Mouse (Mus musculus) adrenal gland, postnatal 14 days (tissue): Measurements from ENCODE around the gene Trip6. TPM values are rescaled to one million over a fixed set of nuclear protein-coding genes. Genes with fewer than 3 reads are reported as not detected.
A peak's percentile ranks its signal among the peaks of the same experiment; 100 is the strongest.
"Not testable (repeated sequence)": the region's sequence is repeated elsewhere in the genome, so short reads cannot be mapped to it uniquely, and the experiment has no call there.

Source experiments
- DNase-seq: peaks from one replicate; pipeline ENCODE4 v3.0.0; 2021; ENCODE audit warnings: mixed read lengths
- total RNA-seq: library from RNA; stranded (reverse); gene quantifications from 2 replicates; pipeline ENCODE4 v1.2.3, GENCODE M21; 2021

The Trip6 gene
- total RNA-seq, 1 experiment from 2014 or later = 34.7 TPM

- DNase-seq = peak; percentile 78
These were observed 13.0 kb downstream of the Trip6 start for GRCm38 (mm10) chr5:137301253-137301652.

- DNase-seq = no peak
These were observed 15.0 kb downstream of the Trip6 start for GRCm38 (mm10) chr5:137299240-137299639.

- DNase-seq = no peak
These were observed 17.1 kb downstream of the Trip6 start for GRCm38 (mm10) chr5:137297126-137297525.

DNA sequence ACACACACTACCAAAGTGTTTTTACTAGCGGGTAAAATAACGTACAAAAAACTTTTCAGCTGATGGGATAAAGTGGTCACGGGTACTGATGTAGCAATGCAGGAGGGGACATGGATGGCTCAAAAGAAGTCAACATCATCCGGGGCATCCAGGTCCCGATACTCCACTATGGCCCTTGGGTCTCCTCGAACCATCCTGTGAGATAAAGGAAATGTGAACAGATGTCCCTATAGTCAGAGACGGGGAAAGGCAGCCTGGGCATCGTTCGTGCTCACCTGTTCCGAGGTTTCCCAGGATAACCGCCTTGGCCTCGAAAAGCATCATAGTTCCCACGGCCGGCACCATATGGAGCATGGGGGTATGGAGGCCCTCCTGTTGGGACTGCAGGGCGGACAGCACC, 18.5 kb downstream of the Trip6 start:
- no peak for DNase-seq

- no peak for DNase-seq
These were observed 18.9 kb downstream of the Trip6 start for GRCm38 (mm10) chr5:137295296-137295695.

DNA sequence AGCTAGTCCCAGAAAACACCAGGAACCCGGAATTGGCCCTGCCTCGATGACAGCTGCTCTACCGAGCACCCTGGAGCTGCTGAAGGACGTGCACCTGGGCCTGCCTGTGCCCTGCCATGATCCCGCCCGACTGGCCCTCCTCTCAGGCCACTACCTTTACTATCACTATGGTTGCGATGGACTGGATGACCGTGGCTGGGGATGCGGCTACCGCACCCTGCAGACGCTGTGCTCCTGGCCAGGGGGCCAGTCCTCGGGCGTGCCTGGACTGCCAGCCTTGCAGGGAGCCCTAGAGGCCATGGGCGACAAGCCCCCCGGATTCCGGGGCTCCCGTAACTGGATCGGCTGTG, 19.5 kb downstream of the Trip6 start:
- no peak for DNase-seq

DNA sequence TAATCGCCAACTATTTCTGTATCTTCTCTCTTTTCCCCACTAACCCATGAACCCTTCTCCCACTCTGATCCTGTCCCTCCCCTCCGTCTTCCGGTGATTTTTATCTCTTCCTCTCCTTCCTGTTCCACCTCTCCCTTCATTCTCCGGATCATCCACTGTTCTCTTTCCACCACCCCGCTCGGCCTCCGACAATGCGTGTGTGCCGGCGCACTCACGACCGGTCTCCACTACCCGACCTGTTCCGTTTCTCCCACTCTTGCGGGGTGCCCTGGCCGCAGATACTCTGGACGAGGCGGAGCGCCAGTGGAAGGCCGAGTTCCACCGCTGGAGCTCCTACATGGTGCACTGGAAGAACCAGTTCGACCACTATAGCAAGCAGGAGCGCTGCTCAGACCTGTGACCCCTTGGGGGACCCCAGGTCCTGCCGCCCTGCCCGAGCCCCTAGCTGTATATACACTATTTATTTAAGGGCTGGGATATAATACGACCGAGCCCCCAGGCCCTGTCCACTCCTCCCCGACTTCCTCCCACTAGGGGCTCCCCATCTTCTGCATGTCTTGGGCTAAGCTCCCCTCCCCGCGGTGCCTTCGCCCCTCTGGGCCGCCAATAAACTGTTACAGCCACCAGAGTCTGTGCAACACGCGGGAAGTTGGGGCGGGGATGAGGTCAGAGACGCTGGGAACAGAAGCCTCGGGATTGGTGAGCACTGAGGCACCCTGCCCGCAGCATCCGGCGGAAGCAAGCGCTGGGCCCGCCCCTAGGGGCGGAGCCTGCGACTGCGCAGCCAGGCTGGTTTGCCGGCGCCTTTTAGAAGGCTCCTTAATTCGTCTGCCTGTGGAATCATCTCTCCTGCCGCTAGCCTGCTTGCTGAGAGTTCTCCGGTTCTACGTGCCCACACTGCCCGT, 20.1 kb downstream of the Trip6 start, which contains the start of gene Ufsp1:
Gene Ufsp1 (plus strand): TSS at position 791 of the 905 bp plus-strand sequence.
- peak; percentile 98 for DNase-seq

- DNase-seq = peak; percentile 91
These were observed 20.9 kb downstream of the Trip6 start for GRCm38 (mm10) chr5:137293282-137293681.

DNA sequence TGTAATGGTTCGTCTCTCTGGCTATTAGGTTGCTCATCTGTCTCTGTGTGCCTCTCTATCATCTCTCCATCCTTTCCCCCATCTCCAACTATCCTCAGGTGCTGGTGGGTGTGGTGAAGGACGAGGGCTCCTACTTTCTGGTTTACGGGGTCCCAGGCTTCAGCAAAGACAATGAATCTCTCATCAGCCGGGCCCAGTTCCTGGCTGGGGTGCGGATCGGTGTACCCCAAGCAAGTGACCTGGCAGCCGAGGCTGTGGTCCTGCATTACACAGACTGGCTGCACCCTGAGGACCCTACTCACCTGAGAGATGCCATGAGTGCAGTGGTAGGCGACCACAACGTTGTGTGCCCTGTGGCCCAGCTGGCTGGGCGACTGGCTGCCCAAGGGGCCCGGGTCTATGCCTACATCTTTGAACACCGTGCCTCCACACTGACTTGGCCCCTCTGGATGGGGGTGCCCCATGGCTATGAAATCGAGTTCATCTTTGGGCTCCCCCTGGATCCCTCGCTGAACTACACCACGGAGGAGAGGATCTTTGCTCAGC, 22.8 kb downstream of the Trip6 start:
- no peak for DNase-seq

DNA sequence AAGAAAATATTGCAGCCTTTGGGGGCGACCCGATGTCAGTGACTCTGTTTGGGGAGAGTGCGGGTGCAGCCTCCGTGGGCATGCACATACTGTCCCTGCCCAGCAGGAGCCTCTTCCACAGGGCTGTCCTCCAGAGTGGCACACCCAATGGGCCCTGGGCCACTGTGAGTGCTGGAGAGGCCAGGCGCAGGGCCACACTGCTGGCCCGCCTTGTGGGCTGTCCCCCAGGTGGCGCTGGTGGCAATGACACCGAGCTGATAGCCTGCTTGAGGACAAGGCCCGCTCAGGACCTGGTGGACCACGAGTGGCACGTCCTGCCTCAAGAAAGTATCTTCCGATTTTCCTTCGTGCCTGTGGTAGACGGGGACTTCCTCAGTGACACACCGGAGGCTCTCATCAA, 23.5 kb downstream of the Trip6 start:
- DNase-seq = peak; percentile 82

- no peak for DNase-seq
These were observed 24.4 kb downstream of the Trip6 start for GRCm38 (mm10) chr5:137289591-137290365.

DNA sequence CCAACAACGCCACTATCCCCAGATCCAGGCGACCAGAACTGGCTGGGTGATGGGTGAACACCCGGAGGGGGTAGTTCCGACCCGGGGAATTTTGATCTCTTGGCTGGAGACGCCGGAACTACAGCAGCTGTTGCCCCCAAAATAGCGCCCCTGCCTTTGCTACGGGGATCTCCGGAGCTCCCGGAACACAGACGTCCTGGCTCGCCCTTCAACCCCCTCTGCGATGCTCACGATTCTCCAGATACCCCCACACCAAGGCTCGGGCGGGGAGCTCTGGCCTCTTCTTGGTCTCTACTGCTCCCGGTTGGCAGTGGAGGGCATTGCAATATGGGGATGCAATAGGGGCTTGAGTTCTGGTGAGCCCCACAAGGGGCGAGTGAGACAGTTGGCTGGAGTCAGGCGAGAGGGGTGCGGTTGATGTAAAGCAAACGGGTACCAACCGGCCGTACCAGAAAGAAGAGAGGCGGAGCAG, 25.2 kb downstream of the Trip6 start:
- peak; percentile 57 for DNase-seq

DNA sequence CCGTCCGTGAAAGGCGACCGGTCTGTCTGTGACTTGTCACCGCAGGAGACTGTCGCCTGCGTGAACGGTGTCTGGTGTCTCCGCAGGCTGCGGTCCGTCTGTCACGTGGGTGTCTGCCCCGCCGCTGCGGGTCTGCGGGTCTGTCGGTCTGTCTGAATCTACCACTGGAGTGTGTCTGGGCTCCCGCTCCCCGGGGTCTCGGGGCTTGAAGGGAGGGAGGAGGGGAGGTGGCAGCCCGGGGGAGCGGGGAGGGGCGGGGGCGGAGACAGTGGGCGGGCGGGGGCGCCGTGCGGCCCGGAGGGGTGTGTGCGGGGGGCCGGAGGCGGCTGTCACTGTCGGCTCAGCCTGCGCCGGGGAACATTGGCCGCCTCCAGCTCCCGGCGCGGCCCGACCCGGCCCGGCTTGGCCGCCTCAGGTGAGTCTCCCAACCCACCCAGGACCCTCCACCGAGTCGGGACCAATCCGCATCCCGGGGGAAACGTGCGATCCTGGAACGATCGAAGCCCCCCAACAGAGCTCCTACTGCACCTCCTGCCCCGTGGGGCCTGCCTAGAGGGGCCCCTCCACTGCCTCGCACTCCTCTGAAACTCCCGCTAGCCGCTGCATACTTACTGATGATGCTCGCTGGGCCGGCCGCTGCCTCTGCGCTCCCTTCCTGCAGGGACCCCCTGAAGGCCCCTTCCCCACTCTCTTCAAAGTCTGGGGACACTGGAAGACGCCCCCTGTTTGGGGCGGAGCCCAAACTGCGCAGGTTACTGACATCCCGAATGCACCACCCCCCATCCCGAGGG, 26.1 kb downstream of the Trip6 start:
- DNase-seq = peak; percentile 32

DNA sequence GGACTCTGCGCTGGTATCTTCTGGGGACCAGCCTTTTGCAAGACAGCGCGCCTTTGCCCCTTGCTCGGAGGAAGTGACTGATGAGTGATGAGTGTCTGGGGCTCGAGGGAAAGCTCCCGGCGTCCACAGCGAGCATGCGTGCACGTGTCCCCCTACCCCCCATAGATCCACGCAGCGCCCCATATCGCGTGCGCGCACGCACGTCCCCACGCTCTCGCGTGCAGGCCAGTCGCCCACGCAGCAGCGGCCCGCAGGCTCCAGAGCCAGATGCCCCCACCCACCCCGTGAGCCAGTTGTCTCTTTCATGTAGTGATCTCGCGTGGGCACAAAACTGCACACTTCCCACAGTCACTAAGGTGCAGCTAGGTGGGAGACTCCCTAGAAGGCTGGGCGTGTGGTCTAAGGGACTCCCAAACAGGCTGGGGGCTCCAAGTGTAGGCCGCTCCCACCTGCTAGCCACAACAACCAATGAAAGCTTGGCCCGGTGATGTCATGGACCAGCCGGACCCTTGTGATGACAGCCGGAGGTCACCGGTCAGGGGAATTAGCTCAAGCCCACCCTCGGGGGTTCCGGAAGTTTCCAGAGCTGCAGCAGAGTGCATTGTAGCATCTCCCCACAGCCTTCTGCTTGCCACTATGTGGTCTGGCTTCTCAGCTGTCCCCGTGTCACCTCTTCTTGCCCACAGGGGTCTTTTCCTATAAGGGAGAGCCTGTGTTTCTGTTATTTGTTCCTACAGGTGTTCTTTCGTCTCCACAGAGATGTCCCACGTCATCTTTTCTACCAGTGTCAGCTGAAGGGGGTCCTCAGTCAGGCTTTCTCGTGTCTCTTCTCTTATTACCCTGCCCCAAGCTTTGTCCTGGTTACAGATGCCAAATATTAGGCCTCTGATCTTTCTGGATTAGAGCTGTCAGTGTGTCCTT, 26.9 kb downstream of the Trip6 start, which contains the start of gene Ache:
Gene Ache (plus strand): TSS at position 488 of the 921 bp plus-strand sequence.
- DNase-seq = peak; percentile 32

DNA sequence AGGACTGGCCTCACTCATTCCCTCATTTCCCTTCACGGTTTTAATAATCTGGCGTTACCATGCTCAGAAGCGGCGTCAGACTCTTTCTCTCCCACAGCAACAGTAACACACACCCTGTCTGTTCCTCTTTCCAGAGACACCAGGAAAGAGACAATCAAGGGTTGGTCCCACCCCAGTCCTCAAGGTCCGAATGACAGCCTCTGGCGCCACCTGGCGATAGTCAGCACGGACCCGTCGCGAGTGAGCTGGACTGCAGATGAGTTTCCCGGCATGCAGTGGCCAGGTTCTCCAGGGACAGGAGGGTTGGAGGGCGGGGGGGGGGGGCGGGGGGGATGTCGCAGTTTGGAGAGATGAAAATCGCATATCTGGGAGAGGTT, 27.6 kb downstream of the Trip6 start:
- peak; percentile 93 for DNase-seq

DNA sequence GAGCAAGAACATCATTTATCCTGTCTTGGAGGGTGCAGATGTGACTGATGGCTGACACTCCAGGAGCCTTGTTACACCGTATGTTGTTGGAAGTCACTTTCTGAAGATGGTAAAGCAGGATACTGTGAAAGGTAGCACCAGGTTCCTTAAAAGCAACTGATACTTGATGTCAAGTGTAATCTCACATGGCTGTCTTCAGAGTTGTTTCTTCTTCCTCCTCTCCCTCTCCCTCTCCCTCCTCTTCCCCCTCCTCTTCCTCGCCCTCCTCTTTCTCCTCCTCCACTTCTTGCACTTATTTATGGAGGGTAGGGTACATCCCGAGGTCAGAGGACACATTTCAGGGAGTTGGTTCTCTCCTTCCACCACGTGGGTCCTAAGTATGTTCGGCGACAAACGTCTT, 28.2 kb downstream of the Trip6 start:
- no peak for DNase-seq

- DNase-seq = peak; percentile 80
These were observed 29.2 kb downstream of the Trip6 start for GRCm38 (mm10) chr5:137285045-137285444.

- not testable (repeated sequence) for DNase-seq
These were observed 29.8 kb downstream of the Trip6 start for GRCm38 (mm10) chr5:137284411-137284810.

GRCm38 (mm10) chr5:137277360-137278342, 36.6 kb downstream of the Trip6 start:
- peak; percentile 60 for DNase-seq
